ENCODE assay signal across 31 mouse cellular contexts in the genomic region with DNA sequence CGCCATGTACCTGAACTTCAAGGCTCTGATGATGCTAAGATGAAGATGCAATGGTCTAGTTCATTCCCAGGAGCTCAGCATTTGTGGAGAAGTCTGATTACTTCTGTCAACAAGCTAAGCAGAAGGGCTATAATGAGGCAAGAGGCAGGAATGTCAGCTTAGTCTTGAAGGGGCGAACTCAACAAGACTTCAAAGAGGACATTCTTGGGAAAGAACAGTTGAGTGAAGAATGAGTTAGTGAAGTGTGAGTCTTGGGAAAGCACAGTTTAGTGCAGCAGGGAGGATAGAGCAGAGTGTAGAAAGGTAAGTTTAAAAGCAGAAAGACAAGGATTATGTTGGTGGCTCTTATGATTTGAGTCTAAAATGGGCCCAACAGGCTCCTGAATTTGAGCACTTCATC.
"Had no signal": no experiment of that assay in that cellular context is flagged by ENCODE, and none has a peak within 500 bp of the region (broad histone marks: within the 10 kb centered on the region; RNA-seq: fewer than 3 reads in every experiment).

No protein-coding gene starts in this region.

- H3K9ac ChIP-seq: limb, embryonic 12.5 days; limb, embryonic 13.5 days; limb, embryonic 15.5 days; liver, embryonic 12.5 days; liver, embryonic 13.5 days; liver, embryonic 14.5 days; liver, embryonic 15.5 days; liver, postnatal 0 days; lung, embryonic 14.5 days; lung, embryonic 15.5 days; midbrain, embryonic 12.5 days; midbrain, embryonic 13.5 days; midbrain, embryonic 15.5 days; neural tube, embryonic 12.5 days had no signal

- H3K9me3 ChIP-seq: limb, embryonic 10.5 days; limb, embryonic 13.5 days; limb, embryonic 15.5 days; liver, embryonic 12.5 days; liver, embryonic 13.5 days; liver, embryonic 15.5 days; lung, embryonic 15.5 days; megakaryocyte, embryonic 14.5 days; midbrain, embryonic 10.5 days; midbrain, embryonic 12.5 days; midbrain, embryonic 13.5 days; midbrain, embryonic 15.5 days; neural tube, embryonic 12.5 days had no signal

- H3K27ac ChIP-seq: left cerebral cortex, adult 2 months; limb, embryonic 10.5 days; limb, embryonic 12.5 days; limb, embryonic 13.5 days; limb, embryonic 15.5 days; liver, embryonic 12.5 days; liver, embryonic 13.5 days; liver, embryonic 14.5 days; liver, embryonic 15.5 days; lung, embryonic 15.5 days; macrophage; midbrain, embryonic 10.5 days; midbrain, embryonic 12.5 days; midbrain, embryonic 13.5 days; midbrain, embryonic 15.5 days; neural tube, embryonic 12.5 days had no signal

- H3K27me3 ChIP-seq: limb, embryonic 12.5 days; limb, embryonic 13.5 days; limb, embryonic 15.5 days; liver, embryonic 12.5 days; liver, embryonic 13.5 days; liver, embryonic 15.5 days; lung, embryonic 15.5 days; megakaryocyte, embryonic 14.5 days; midbrain, embryonic 12.5 days; midbrain, embryonic 13.5 days; midbrain, embryonic 15.5 days; neural tube, embryonic 12.5 days had no signal

- DNase-seq: left cerebral cortex, postnatal 4 days; liver; liver, embryonic 13.5 days; liver, postnatal 0 days; lung, adult 18-20 months; lung, adult 2 months; lung, embryonic 14.5 days; lung, postnatal 10 days; lung, postnatal 14 days; lung, postnatal 36 days; midbrain, embryonic 14.5 days had no signal

- H3K4me1 ChIP-seq: limb, embryonic 15.5 days; liver, embryonic 12.5 days; liver, embryonic 13.5 days; liver, embryonic 15.5 days; lung, embryonic 15.5 days; megakaryocyte, embryonic 14.5 days; midbrain, embryonic 10.5 days; midbrain, embryonic 12.5 days; midbrain, embryonic 13.5 days; midbrain, embryonic 15.5 days; neural tube, embryonic 12.5 days had no signal

- ATAC-seq: liver, embryonic 12.5 days; liver, postnatal 0 days; midbrain, embryonic 13.5 days; midbrain, embryonic 15.5 days; midbrain, embryonic 16.5 days had no signal

- H3K36me3 ChIP-seq: limb, embryonic 10.5 days; limb, embryonic 12.5 days; limb, embryonic 13.5 days; limb, embryonic 15.5 days; liver, embryonic 12.5 days; liver, embryonic 13.5 days; liver, embryonic 15.5 days; lung, embryonic 15.5 days; midbrain, embryonic 10.5 days; midbrain, embryonic 12.5 days; midbrain, embryonic 13.5 days; midbrain, embryonic 15.5 days; neural tube, embryonic 12.5 days had no signal

- H3K4me3 ChIP-seq: left cerebral cortex, adult 2 months; limb, embryonic 10.5 days; limb, embryonic 12.5 days; limb, embryonic 13.5 days; limb, embryonic 15.5 days; liver, embryonic 12.5 days; liver, embryonic 13.5 days; liver, embryonic 15.5 days; lung, embryonic 15.5 days; megakaryocyte, embryonic 14.5 days; midbrain, embryonic 10.5 days; midbrain, embryonic 12.5 days; midbrain, embryonic 13.5 days; midbrain, embryonic 15.5 days; myocyte; neural tube, embryonic 12.5 days had no signal

- H3K4me2 ChIP-seq: limb, embryonic 12.5 days; limb, embryonic 13.5 days; limb, embryonic 15.5 days; liver, embryonic 11.5 days; liver, embryonic 12.5 days; liver, embryonic 13.5 days; liver, embryonic 15.5 days; lung, embryonic 14.5 days; lung, embryonic 15.5 days; midbrain, embryonic 11.5 days; midbrain, embryonic 12.5 days; midbrain, embryonic 13.5 days; midbrain, embryonic 15.5 days; neural tube, embryonic 12.5 days had no signal
